ENCODE assay signal across 22 mouse cellular contexts in genomic region chr7:34257279-34257678, GRCm38 (mm10). TPM values are rescaled to one million over a fixed set of nuclear protein-coding genes. Genes with fewer than 3 reads are reported as not detected.
"Had no signal": no experiment of that assay in that cellular context is flagged by ENCODE, and none has a peak within 500 bp of the region (broad histone marks: within the 10 kb centered on the region; RNA-seq: fewer than 3 reads in every experiment).

No protein-coding gene starts in this region.

- H3K27me3 ChIP-seq: liver, embryonic 15.5 days; megakaryocyte, embryonic 14.5 days; midbrain, embryonic 15.5 days; neural tube, embryonic 12.5 days had no signal

- H3K4me2 ChIP-seq: liver, embryonic 11.5 days; liver, embryonic 15.5 days; midbrain, embryonic 11.5 days; midbrain, embryonic 15.5 days; neural tube, embryonic 12.5 days had no signal

- H3K27ac ChIP-seq: kidney, postnatal 0 days; liver, embryonic 15.5 days; macrophage; midbrain, embryonic 15.5 days; neural tube, embryonic 12.5 days had no signal

- H3K9me3 ChIP-seq: liver, embryonic 15.5 days; megakaryocyte, embryonic 14.5 days; midbrain, embryonic 15.5 days; neural tube, embryonic 12.5 days had no signal

- H3K4me3 ChIP-seq: liver, embryonic 15.5 days; megakaryocyte, embryonic 14.5 days; midbrain, embryonic 15.5 days; neural tube, embryonic 12.5 days had no signal

- H3K9ac ChIP-seq: liver, embryonic 15.5 days; midbrain, embryonic 15.5 days; neural tube, embryonic 12.5 days had no signal

- DNase-seq: kidney, adult 9 months; kidney, postnatal 36 days; lung, adult 2 months; lung, postnatal 10 days; thymus, postnatal 36 days had no signal

- ATAC-seq: midbrain, embryonic 15.5 days had no signal

- H3K4me1 ChIP-seq: liver, embryonic 15.5 days; midbrain, embryonic 15.5 days; neural tube, embryonic 12.5 days had no signal

RNA-seq across cellular contexts. Expression of gene Gm6096, which starts 6.4 kb away (rescaled TPM):
- total RNA-seq: layer of hippocampus, adult 18-20 months; layer of hippocampus, postnatal 14 days; left cerebral cortex, adult 8-10 months; left cerebral cortex, postnatal 25 days; monocyte, adult 5-6 weeks; neutrophil, adult 5-6 weeks had no signal
- polyA plus RNA-seq: liver, embryonic 11.5 days; liver, embryonic 15.5 days; lung, adult 2 months; macrophage; midbrain, embryonic 11.5 days; midbrain, embryonic 15.5 days; neural tube, embryonic 12.5 days; spleen, adult 2 months; stomach, embryonic 16.5 days; thymus, postnatal 0 days had no signal
